Mouse (Mus musculus): ENCODE measurements at regions not wholly inside any gene's neighbourhood (a gene's known extent, or its start where the extent isn't known, plus 50 kb on each side); places are given as distances from the start of the nearest gene placed in this dataset.

DNA sequence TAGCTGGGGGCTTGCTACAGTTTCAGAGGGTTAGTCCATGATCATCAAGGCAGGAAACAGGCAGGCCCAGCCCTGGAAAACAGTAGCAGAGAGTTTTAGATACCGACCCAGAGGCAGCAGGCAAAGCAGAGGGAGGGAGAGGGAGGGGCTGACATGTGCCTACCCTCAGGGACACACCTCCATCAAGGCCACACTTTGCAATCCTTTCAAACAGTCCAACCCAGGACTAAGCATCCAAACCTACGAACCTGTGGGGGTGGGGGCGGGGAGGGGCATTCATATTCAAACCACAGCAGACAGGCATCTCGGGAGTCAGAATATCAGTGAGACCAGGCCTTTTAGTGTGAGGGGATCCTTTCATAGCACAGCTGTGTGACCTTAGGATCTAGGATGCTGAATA, 103.2 kb downstream of the Fam168b start:
- DNase-seq (ENCODE audit: low spot score in 2 of 2) = no peak

DNA sequence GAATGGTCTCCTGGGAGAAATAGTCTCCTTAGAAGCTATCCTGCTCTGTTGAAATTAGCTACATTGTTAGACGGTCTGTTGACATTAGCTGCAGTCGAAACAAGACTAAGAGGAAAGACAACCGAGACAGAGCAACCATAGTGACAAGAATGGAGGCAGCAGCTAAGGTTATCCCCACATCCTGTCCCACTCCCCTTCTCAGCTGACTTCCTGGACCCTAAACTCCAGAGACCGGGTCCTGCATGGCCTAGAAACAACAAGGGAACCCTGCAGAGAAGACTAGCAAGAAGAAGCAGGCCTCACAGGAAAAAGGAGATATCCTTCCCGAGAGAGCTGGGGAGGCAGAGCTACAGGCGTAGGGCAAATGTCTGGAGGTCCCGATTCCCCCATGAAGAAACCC, 102.0 kb downstream of the Fam168b start:
- DNase-seq (ENCODE audit: low spot score in 2 of 2) = no peak

DNA sequence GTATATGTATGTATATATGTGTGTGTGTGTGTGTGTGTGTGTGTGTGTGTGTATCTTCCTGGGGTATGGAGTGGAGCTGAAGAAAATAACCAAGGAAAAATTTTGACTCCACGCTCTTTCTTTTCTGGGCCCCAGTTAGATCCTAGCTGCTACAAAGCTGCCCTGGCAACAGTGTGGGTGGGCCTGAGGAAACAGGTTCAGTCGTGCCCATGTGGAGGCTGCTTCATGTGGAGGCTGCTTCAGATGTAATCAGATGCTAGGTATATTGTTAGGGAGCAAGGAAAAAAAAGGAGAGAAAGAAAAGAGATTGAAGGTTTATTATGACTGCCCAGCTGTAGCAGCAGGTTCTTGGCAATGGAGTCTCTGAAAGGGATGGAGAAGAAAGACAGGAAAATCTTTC, 100.6 kb downstream of the Fam168b start:
- no peak for DNase-seq (ENCODE audit: low spot score in 2 of 2)

DNA sequence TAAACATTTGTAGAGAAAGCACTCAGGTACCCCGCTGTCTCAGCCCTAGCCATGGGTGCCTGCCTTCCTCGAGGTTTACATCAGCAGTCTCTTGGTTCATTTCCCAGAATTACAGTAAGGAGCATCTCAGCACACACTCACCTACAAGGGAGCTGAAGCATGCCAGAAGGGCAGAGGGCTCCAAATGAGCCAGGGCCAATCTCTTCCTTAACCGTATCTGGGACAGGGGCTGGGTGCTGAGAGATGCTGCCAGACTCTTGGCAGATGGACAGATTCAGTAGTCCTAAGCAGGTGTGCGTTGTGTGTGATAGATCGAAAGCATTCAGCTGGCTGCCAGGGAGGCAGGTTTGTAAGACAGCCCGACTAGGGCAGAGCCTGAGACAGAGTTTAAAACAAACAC, 97.0 kb downstream of the Fam168b start:
- DNase-seq (ENCODE audit: low spot score in 2 of 2) = no peak

DNA sequence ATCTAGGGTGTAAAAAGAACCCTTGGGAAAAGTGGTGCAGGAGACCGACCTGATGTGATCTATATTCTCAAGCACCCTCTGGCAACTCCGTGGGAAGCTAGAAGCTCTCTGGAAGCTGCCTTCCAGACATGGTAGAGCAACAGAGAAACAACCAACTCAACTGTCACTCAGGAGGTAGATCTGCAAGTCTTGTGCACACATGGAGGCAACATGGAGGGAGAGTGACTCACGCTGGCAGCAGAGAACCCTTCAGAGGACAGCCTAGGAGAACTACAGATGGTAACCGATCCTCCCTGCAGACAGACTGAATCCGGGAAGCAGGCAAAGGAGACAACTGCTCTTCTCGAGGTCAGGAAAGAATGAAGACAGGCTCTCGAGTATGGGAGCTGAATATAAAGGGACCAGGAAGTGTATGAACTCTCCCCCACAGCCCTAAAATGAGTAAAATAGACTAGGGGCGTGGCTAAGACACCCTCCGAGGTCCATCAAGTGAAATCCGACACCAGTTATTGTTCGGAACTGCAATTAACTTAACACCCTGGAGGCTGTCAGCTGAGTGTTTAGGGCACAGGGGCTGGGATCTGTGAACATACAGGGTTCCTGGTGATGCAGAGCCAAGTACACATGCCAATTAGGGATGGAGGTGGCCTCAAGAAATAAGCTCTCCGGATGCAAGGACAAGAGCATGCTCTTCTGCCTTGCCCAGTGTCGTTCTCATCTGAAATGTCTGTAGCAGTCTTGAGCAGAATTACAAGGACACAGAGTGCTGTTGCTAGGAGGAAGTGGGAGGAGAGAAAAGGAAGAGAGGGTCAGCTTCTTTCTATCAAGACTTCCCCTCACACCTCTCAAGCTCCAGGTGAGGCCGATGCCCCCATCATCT, 93.5 kb downstream of the Fam168b start:
- DNase-seq (ENCODE audit: low spot score in 2 of 2) = no peak

DNA sequence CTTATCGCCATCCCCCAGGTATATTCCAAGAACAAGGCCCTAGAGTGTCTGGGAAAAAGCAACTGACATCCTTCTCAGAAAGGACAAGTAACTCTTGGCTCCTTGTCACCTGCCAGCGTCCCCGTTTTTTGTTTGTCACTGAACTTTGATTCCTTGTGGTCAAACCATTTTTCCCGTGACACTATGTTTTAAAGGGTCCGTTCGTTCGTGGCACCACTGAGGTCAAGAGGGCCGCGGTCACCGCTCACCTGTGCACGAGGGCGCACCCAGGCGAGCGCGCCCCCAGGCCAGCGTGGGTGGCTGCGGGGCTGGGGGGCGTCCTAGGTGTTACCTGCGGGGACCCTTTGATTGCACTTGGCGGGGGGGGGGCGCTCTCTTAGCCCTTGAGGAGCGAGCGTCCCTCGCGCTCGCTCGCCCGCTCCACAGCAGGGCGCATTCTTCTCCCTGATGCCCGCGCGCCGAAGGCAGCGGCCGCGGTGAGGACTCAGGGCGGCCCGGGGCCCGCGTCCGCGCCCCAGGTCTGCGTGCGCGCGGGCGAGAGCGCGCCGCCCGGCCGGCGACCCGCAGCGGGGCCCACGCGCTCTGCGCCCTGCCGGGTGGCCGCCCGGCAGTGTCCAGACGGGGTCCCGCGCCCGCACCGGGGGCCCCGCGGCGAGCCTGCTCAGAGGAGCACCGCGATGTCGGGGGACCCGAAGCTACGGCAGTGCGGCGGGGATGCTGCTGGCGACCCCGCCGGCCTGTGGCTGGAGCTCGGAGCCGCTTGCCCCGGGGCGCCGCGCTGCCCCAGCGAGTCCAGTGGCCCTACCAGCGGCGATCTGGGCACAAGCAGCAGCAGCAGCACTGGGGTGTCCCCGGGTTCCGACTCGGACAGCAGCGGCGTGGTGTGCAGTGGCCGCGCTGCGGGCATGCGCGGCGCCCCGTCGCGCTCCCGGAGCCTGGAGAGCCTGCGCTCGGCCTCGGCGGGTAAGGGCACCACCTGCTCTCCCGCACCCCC, 92.5 kb downstream of the Fam168b start:
- no peak for DNase-seq (ENCODE audit: low spot score in 2 of 2)

DNA sequence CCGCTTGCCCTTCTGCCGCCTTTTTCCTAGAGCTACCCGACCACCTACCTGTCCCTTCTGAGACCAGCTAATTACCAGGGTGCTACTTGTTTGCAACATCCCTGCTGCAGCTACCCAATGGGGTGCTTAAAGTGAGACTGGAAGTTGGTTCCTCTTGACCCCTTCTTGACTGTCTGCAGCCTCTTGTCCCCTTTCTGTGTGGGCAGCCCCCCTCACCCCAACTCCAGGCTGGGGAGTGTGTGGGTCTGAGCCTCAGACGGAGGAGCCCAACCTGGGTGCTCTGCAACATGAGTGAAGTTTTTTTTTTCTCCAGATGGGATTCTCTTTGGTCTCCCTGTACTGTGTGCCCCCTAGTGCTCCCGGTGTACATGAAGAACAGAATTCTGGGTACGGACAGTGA, 91.7 kb downstream of the Fam168b start:
- no peak for DNase-seq (ENCODE audit: low spot score in 2 of 2)

DNA sequence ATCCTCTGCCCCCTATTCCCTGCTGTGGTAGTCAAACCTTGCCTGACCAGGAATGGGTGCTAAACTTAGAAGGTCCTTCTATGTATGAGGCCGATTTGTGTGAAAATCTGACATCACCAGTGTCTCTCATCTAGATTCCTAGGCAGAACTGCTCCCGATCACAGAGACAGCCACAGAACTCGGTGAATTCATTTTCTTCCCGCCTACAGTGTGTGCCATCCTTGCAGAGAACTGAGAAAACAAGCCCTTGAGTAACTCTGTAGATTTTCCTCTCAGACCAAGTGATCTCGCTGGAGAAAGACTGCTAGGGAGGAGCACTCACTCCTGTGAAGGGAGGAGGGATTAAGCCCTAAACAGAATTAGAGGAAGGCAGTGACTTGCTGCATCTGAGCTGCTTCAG, 89.3 kb downstream of the Fam168b start:
- DNase-seq (ENCODE audit: low spot score in 2 of 2) = no peak

DNA sequence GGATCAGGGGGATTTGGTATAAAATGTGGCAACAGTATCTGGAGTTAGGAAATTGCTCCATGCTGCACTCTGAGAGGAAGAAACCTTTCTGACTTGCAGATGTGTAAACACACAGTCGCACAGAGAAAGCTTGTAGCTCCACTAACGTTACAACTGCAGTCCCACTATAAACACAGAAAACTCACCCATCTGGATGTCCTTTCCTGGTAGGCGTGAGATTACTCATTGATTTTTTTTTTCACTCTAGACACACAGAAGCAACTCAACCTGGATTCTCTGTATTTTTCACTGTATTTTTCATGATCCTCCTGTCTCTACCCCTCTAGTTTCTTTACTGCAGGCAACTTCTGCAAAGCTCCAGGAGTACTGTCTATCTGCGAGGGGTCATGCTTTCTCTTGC, 82.3 kb downstream of the Fam168b start:
- no peak for DNase-seq (ENCODE audit: low spot score in 2 of 2)

DNA sequence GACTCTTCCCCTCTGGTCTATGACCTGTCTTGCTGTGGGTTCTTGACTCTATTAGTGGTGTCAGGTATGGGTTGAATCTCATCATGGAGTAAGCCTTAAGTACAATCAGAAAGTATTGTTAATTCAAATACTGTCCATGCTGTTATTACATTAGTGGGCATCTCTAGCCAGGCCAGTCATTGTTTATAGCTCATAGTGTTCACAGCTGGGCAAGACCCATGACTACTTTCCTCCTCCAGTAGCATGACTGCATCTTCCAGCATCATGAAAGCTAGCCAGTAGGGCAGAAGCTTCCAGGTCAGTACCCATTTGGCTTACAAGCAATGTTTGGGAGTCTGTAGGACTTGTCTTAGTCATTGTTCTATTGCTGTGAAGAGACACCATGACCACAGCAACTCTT, 81.4 kb downstream of the Fam168b start:
- no peak for DNase-seq (ENCODE audit: low spot score in 2 of 2)

DNA sequence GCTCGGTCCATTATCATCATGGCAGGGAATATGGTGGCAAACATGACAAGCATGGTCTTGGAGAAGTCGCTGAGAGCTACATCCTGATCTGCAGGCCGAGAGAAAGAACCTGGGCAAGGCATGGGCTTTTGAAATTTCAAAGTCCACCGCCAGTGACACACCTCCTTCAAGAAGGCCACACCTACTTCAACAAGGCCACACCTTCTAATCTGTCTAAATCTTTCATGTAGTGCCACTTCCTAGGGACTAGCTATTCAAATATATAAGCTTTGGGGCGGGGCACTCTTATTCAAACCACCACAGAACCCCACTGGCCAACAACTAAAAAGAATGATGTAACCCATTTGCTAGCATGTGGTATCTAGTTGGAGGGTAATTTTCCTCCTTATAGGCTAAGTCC, 81.0 kb downstream of the Fam168b start:
- DNase-seq (ENCODE audit: low spot score in 2 of 2) = no peak
